Mouse (Mus musculus) hindbrain, embryonic 13.5 days (tissue): ENCODE measurements at regions not wholly inside any gene's neighbourhood (a gene's known extent, or its start where the extent isn't known, plus 50 kb on each side); places are given as distances from the start of the nearest gene placed in this dataset.

Experiments
- ATAC-seq: fragments of 200-750 bp; cut with Nextera tagmentation; 2 replicates; pipeline ENCODE4 v1.8.0; 2017; ENCODE audit warnings: moderate TSS enrichment; ENCODE audit not compliant: low FRiP score
- H3K27ac ChIP-seq: fragments of 300-500 bp; sonication (generic); 2 replicates; pipeline ENCODE4 v1.5.1; 2015; ENCODE audit warnings: inconsistent platforms, mild to moderate bottlenecking, moderate library complexity
- H3K27me3 ChIP-seq: fragments of 300-500 bp; sonication (generic); 2 replicates; pipeline ENCODE4 v1.6.1; 2015; ENCODE audit warnings: mild to moderate bottlenecking, inconsistent platforms
- H3K36me3 ChIP-seq: fragments of 300-500 bp; sonication (generic); 2 replicates; pipeline ENCODE4 v1.6.1; 2015; ENCODE audit warnings: mild to moderate bottlenecking, inconsistent platforms
- H3K4me1 ChIP-seq: fragments of 300-500 bp; sonication (generic); replicated peaks from 2 replicates; pipeline ENCODE4 v1.6.1; 2015; ENCODE audit warnings: inconsistent platforms
- H3K4me2 ChIP-seq: fragments of 300-500 bp; sonication (generic); 2 replicates; pipeline ENCODE4 v1.6.1; 2015; ENCODE audit warnings: inconsistent platforms, mild to moderate bottlenecking, moderate library complexity
- H3K4me3 ChIP-seq: fragments of 300-500 bp; sonication (generic); 2 replicates; pipeline ENCODE4 v1.5.1; 2015; ENCODE audit warnings: mild to moderate bottlenecking, inconsistent platforms
- H3K9ac ChIP-seq: fragments of 300-500 bp; sonication (generic); 2 replicates; pipeline ENCODE4 v1.6.1; 2015; ENCODE audit warnings: mild to moderate bottlenecking, inconsistent platforms
- H3K9me3 ChIP-seq: fragments of 300-500 bp; sonication (generic); 2 replicates; pipeline ENCODE4 v1.6.1; 2016; ENCODE audit warnings: inconsistent platforms
- WGBS: fragments of 180-500 bp; shearing (Covaris S2); methylation state at CpG from one replicate; pipeline ENCODE4 v1.1.7; 2015; 5-methylcytosine and 5-hydroxymethylcytosine counted together

- 65% methylated on average over 4 of the region's 4 CpGs for WGBS
- no peaks in the 10 kb centered on the region for H3K4me1 ChIP-seq
- no peak overlapping the region for H3K9ac ChIP-seq
- no peak overlapping the region for H3K4me2 ChIP-seq
- no peak for ATAC-seq
- no peaks in the 10 kb centered on the region for H3K36me3 ChIP-seq
- H3K27ac ChIP-seq = no peak overlapping the region
- no peaks in the 10 kb centered on the region for H3K27me3 ChIP-seq
- no peak overlapping the region for H3K4me3 ChIP-seq
- no peaks in the 10 kb centered on the region for H3K9me3 ChIP-seq
Measured at GRCm38 (mm10) chr14:97435453-97436233, 733.9 kb downstream of the Dach1 start.

GRCm38 (mm10) chr14:97431221-97431620 is 738.3 kb downstream of the Dach1 start:
- ATAC-seq = no peak
- WGBS = 81% methylated on average over 3 of the region's 3 CpGs

GRCm38 (mm10) chr14:97403176-97403795 is 766.3 kb downstream of the Dach1 start:
- H3K4me1 ChIP-seq = no peaks in the 10 kb centered on the region
- H3K27ac ChIP-seq = no peak overlapping the region
- no peaks in the 10 kb centered on the region for H3K9me3 ChIP-seq
- no peak overlapping the region for H3K4me2 ChIP-seq
- WGBS = 66% methylated on average over 3 of the region's 3 CpGs
- no peak overlapping the region for H3K4me3 ChIP-seq
- no peaks in the 10 kb centered on the region for H3K36me3 ChIP-seq
- ATAC-seq = no peak
- no peaks in the 10 kb centered on the region for H3K27me3 ChIP-seq
- H3K9ac ChIP-seq = no peak overlapping the region

More at GRCm38 (mm10) chr14:97431221-97431620, 738.3 kb downstream of the Dach1 start:
- no peaks in the 10 kb centered on the region for H3K27me3 ChIP-seq
- no peak overlapping the region for H3K27ac ChIP-seq
- no peaks in the 10 kb centered on the region for H3K4me1 ChIP-seq
- H3K36me3 ChIP-seq = no peaks in the 10 kb centered on the region
- H3K9ac ChIP-seq = no peak overlapping the region
- no peaks in the 10 kb centered on the region for H3K9me3 ChIP-seq
- H3K4me2 ChIP-seq = no peak overlapping the region
- no peak overlapping the region for H3K4me3 ChIP-seq

- no peak for ATAC-seq
- no peaks in the 10 kb centered on the region for H3K36me3 ChIP-seq
- 43% methylated on average over 7 of the region's 7 CpGs for WGBS
Measured at GRCm38 (mm10) chr14:97396385-97396784, 773.2 kb downstream of the Dach1 start.

GRCm38 (mm10) chr14:97395750-97396377 is 773.7 kb downstream of the Dach1 start:
- no peaks in the 10 kb centered on the region for H3K9me3 ChIP-seq

More at GRCm38 (mm10) chr14:97396385-97396784, 773.2 kb downstream of the Dach1 start:
- no peak overlapping the region for H3K4me2 ChIP-seq
- H3K9me3 ChIP-seq = no peaks in the 10 kb centered on the region
- no peak overlapping the region for H3K4me3 ChIP-seq
- no peak overlapping the region for H3K27ac ChIP-seq
- peaks cover 8% of the 10 kb centered on the region for H3K4me1 ChIP-seq
- H3K9ac ChIP-seq = no peak overlapping the region
- H3K27me3 ChIP-seq = no peaks in the 10 kb centered on the region

GRCm38 (mm10) chr14:97389005-97389404 is 780.6 kb downstream of the Dach1 start:
- no peak overlapping the region for H3K27ac ChIP-seq
- no peak overlapping the region for H3K4me3 ChIP-seq
- no peak overlapping the region for H3K4me2 ChIP-seq
- 79% methylated on average over 2 of the region's 2 CpGs for WGBS
- H3K4me1 ChIP-seq = no peaks in the 10 kb centered on the region
- no peak overlapping the region for H3K9ac ChIP-seq
- H3K36me3 ChIP-seq = no peaks in the 10 kb centered on the region
- no peak for ATAC-seq
- H3K9me3 ChIP-seq = no peaks in the 10 kb centered on the region
- H3K27me3 ChIP-seq = no peaks in the 10 kb centered on the region

More at GRCm38 (mm10) chr14:97395750-97396377, 773.7 kb downstream of the Dach1 start:
- H3K36me3 ChIP-seq = no peaks in the 10 kb centered on the region
- no peak overlapping the region for H3K4me3 ChIP-seq
- no peak overlapping the region for H3K27ac ChIP-seq
- ATAC-seq = no peak
- peaks cover 8% of the 10 kb centered on the region for H3K4me1 ChIP-seq
- H3K4me2 ChIP-seq = no peak overlapping the region
- no peak overlapping the region for H3K9ac ChIP-seq
- 57% methylated on average over 7 of the region's 7 CpGs for WGBS
- H3K27me3 ChIP-seq = no peaks in the 10 kb centered on the region

- H3K4me2 ChIP-seq = no peak overlapping the region
- 78% methylated on average over 3 of the region's 3 CpGs for WGBS
- H3K4me1 ChIP-seq = no peaks in the 10 kb centered on the region
- no peaks in the 10 kb centered on the region for H3K36me3 ChIP-seq
- ATAC-seq = no peak
- no peak overlapping the region for H3K4me3 ChIP-seq
- H3K9ac ChIP-seq = no peak overlapping the region
- no peaks in the 10 kb centered on the region for H3K9me3 ChIP-seq
- no peak overlapping the region for H3K27ac ChIP-seq
- no peaks in the 10 kb centered on the region for H3K27me3 ChIP-seq
Measured at GRCm38 (mm10) chr14:97380131-97380530, 789.4 kb downstream of the Dach1 start.

GRCm38 (mm10) chr14:97356915-97357314 is 812.6 kb downstream of the Dach1 start:
- ATAC-seq = no peak
- H3K9ac ChIP-seq = no peak overlapping the region
- H3K36me3 ChIP-seq = no peaks in the 10 kb centered on the region
- no peaks in the 10 kb centered on the region for H3K4me1 ChIP-seq
- no peaks in the 10 kb centered on the region for H3K27me3 ChIP-seq
- 95% methylated on average over 7 of the region's 7 CpGs for WGBS
- H3K4me2 ChIP-seq = no peak overlapping the region
- H3K9me3 ChIP-seq = no peaks in the 10 kb centered on the region
- no peak overlapping the region for H3K4me3 ChIP-seq
- H3K27ac ChIP-seq = no peak overlapping the region

GRCm38 (mm10) chr14:97347970-97348369 is 821.6 kb downstream of the Dach1 start:
- H3K9me3 ChIP-seq = no peaks in the 10 kb centered on the region
- no peaks in the 10 kb centered on the region for H3K4me1 ChIP-seq
- H3K4me3 ChIP-seq = no peak overlapping the region
- no peaks in the 10 kb centered on the region for H3K27me3 ChIP-seq
- no peak for ATAC-seq
- no peak overlapping the region for H3K4me2 ChIP-seq
- no peak overlapping the region for H3K27ac ChIP-seq
- H3K9ac ChIP-seq = no peak overlapping the region
- 78% methylated on average over 2 of the region's 2 CpGs for WGBS
- H3K36me3 ChIP-seq = no peaks in the 10 kb centered on the region

- Histone ChIP-seq H3K27ac (no peak overlapping the region), H3K4me1 (no peaks in the 10 kb centered on the region), H3K9me3 (no peaks in the 10 kb centered on the region), H3K4me2 (no peak overlapping the region), H3K9ac (no peak overlapping the region), H3K27me3 (no peaks in the 10 kb centered on the region), H3K36me3 (no peaks in the 10 kb centered on the region), H3K4me3 (no peak overlapping the region)
- no peak for ATAC-seq
- 1% methylated on average over 2 of the region's 2 CpGs for WGBS
Measured at GRCm38 (mm10) chr14:97331388-97331787, 812.5 kb upstream of the Klhl1 start.

GRCm38 (mm10) chr14:97329979-97330378 is 811.1 kb upstream of the Klhl1 start:
- 57% methylated on average over 3 of the region's 3 CpGs for WGBS
- no peak overlapping the region for H3K9ac ChIP-seq
- no peak overlapping the region for H3K4me2 ChIP-seq
- no peaks in the 10 kb centered on the region for H3K27me3 ChIP-seq
- no peaks in the 10 kb centered on the region for H3K36me3 ChIP-seq
- no peaks in the 10 kb centered on the region for H3K4me1 ChIP-seq
- no peak overlapping the region for H3K27ac ChIP-seq
- ATAC-seq = 0 out of 2 replicates have a peak, but pooled peaks have one; percentile 59
- no peak overlapping the region for H3K4me3 ChIP-seq
- no peaks in the 10 kb centered on the region for H3K9me3 ChIP-seq

GRCm38 (mm10) chr14:97293109-97293508 is 774.2 kb upstream of the Klhl1 start:
- ATAC-seq = no peak
- Histone ChIP-seq H3K9me3 (no peaks in the 10 kb centered on the region), H3K4me2 (no peak overlapping the region), H3K9ac (no peak overlapping the region), H3K27ac (no peak overlapping the region), H3K4me3 (no peak overlapping the region), H3K4me1 (0 out of 2 replicates have a peak, but pooled peaks cover 2% of the 10 kb centered on the region), H3K36me3 (no peaks in the 10 kb centered on the region), H3K27me3 (no peaks in the 10 kb centered on the region)
- 46% methylated on average over 4 of the region's 4 CpGs for WGBS
